Mouse (Mus musculus) neutrophil, adult 5-6 weeks (primary cell): Measurements from ENCODE around the gene Mrpl34. TPM values are rescaled to one million over a fixed set of nuclear protein-coding genes. Genes with fewer than 3 reads are reported as not detected.
A peak's percentile ranks its signal among the peaks of the same experiment; 100 is the strongest.

Source experiments
- ATAC-seq: fragments of 151-379, 151-347 bp; 2 replicates; pipeline ENCODE4 v1.8.0; 2017; ENCODE audit warnings: mild to moderate bottlenecking, moderate TSS enrichment; ENCODE audit not compliant: insufficient number of reproducible peaks, poor library complexity, low FRiP score, severe bottlenecking; ENCODE audit errors: extremely low read depth
- total RNA-seq: library from RNA; stranded (forward); fragments of 200-1000 nt; gene quantifications from 2 replicates; pipeline ENCODE4 v1.2.3, GENCODE M21; 2017

Gene Mrpl34
- total RNA-seq, 1 experiment from 2014 or later, result 18.0 TPM

DNA sequence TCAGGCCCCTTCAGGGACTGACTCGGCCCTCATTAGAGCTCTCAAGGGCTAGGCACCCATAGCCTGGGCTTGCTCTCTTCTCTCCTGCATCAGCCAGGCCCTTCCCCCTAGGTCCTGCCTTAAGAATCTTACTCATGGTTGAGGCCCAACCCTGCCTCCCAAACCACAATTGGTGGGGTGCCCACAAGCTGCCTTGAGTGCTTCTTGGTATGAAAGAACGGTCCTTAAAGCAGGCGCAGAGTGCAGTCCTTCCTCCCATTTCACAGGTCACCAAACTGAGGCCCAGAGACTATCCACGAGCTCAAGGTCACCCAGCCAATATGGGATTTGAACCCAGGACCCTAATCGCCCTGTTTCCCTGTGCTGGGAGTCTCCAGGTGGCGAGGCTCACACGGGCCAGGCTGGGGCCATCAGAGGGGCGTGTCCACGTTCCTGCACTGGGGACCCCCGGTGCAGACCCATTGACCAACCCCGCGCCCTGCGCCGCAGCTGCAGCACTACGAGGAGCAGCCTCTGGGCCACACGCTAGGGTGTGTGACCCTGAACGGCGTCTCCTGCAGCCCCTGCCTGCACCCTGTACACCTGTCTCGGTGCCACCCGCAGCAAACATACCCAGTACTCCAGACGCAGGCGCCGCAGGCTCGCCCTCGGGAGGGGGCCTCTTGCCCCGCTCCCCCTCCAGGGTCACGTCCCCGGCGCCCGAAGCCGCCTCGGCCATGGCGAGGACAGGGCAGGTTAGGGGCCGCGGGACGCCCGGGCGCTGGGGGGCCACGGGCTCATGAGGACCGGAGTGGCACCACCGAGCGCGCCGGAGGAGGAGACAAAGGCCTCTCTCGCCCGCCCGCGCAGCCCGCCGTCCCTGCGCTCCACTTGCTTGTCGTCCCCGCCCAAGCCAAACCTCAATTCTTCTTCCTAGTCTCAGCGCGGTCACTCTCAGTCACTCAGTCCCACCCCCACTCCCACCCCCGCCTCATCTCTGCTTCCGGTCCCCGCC, 20.7 kb downstream of the Mrpl34 start, which contains the start of gene Ano8:
Gene Ano8, minus strand, starts transcription at position 822 of the 994 bp plus-strand sequence.
- peak; percentile 44; the same call in 1 of the 2 replicates for ATAC-seq

DNA sequence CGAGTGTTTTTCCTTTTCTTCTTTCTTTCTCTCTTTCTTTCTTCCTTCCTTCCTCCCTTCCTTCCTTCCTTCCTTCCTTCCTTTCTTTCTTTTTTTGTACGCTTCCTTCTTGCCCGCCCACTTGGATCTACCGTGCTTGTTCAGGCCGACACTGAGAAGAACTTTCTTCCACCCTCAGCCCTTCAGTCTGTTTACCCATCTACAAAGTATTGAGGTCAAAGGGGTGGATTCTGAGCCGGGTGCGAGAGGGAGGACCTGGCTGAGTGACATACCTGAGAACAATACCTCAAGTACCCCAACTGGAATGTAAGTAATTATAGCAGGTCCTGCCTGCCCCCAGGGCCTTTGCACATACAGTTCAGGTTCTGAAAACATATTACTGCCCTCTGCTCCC, 21.4 kb downstream of the Mrpl34 start:
- no peak for ATAC-seq

DNA sequence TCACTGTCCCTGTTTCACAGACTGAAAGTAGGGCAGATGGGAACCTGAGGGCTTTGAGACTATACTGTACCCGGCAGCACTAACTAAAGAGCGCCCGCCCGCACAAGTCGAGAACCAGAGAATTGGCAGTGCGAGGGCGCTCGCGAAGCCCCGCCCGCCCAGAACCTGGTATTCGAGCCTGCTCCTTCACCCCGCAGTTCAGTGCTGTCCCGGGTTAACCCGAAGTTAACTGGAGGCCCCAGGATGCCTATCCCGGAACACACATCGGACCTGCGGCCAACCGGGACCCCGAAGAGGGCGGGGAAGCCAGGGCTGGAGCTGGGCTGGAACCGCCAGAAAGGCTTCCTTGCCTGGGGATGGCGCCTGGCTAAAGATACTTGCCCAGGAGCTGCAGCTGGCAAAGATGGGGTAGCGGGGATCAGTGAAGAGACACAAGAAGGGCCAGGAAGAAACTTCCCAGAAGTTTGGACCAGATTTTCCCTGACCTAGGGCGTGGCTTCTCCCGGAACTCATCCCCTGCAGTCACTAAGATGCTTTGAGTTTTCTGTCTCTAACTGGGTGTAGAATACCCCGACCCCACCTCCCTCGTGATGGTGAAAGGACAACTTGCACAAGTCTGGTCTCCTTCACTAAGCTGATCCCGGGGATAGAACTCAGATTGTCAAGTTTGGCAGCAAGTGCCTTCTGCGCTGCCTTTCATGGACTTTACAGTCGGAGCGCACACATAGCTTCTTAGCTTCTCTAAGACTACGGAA, 23.1 kb downstream of the Mrpl34 start, which contains the start of gene Gtpbp3:
Gene Gtpbp3, plus strand, starts transcription at position 413 of the 755 bp plus-strand sequence.
- peak; percentile 17; the same call in 1 of the 2 replicates for ATAC-seq

DNA sequence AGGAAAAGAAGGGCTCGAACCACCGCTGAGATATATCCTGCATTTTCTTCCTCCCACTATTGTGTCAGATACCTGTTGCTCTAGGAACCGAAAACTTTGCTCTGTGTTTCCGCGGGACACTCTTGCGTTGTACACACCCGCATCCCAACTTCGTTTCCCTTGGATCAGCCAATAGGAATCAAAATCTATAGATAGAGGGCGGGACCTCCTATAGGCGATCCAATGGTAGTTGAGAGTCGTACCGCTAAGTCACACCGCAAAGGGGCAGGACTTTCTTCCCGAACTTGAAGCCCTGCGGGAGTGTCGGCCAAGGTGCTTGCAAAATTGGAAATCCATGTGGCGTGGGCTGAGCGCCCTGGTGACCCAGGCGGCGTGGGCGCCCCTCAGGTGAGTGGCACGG, 23.7 kb downstream of the Mrpl34 start:
- peak; percentile 84 for ATAC-seq

DNA sequence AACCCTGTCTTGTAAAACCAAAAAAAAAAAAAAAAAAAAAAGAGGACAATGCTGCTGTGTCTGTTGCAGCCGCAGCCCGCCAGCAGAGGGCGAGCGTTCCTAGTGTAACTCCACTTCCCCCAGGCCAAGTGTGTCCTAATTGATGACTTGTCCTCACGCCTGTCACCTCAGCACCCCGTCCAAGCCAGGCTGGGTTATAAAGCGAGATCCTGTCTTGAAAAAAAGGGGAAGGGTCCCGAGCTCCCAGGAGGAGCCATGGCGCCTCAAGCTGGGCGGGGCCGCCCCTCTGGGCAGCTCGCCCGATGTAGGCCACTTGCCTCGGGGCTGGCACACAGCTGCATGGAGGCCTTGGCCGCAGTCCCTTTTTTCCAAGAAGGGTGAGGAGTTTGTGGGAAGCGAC, 30.3 kb downstream of the Mrpl34 start:
- ATAC-seq, result peak; percentile 79

DNA sequence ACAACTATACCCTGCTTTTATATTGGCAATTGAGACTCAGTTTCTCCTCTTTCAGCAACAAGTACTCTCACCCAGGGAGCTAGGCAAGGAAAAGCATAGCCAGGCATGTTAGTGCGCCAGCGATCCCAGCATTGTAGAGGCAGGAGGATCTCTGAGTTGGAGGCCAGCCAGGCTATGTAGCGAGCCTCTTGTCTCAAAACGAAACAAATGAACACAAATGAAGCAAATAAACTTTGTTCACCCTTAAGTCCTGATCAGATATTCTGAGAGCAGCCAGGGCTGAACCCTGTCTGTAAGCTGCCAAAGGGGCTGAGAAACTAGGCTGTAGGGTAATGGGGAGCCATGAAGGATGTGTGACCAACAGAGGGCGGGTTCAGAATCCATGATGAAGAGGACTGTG, 31.1 kb downstream of the Mrpl34 start:
- no peak for ATAC-seq

DNA sequence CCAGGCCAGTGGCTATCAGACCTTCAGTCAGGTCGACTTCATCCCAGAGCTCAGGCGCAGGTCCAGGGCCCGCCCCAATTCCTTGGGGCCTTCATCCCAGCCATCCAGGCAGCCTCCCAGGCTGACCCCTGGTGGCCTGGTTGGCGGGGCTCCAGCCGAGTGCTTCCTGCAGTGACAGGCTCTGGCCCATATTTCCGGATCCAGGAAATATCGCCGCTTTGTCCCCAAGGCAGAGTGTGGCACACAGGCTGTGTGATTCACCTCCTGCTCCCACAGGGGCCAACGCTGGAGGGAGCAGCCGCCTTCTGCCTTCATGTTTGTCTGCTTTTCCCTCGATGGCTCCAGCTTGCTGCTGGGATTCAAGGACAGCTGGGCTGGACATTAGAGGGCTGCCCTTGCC, 31.7 kb downstream of the Mrpl34 start:
- no peak for ATAC-seq

DNA sequence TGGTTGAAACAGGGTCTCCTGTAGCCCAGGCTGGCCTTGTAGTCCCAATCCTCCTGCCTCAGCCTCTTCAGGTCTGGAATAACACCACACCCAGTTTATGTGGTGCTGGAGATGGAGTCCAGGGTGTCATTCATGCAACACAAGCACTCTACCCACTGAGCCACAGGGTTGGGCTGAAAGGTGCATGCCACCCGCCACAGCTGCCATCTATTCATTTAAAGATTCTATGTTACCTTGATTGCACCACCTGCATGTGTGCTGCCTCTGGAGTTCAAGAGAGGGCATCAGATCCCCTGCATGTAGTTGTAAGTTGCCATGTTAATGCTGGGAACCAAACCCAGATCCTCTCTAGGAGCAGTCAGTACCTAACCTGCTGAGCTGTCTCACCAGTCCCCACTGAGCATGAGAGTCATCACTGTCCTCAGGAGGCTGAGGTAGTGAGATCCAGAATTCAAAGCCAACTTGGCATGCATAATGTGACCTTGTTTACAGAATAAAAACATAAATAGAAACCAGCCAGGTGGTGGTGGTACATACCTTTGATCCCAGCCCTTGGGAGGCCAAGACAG, 32.4 kb downstream of the Mrpl34 start:
- no peak for ATAC-seq

DNA sequence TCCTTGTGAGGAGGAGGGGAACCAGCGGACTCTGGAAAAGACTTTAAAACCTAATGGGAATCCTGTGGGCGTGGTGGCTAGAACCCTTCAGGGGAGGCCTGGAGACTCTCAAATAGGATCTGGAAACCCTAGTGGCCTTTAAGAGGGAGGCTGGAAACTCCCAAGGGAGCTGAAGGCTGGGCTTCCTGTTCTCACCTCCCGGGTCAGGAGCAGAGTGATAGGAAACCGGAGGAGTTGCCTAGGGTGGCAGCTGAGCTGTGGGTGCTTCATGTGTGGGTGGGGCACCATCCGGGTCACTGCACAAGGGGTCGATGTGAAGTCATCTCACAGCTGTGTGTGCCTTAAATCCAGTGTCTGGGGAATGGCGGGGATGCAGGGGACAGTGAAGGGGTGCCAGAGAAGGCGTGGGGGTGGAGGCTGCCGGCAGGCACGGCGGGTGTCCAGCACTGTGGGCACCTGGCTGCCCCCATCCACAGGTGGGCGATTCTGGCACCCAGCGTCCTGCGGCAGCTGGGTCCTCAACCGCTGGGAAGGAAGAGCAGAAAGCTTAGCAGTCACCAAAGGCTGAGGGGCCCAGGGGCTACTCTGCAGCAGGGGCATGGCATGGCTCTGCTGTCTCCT, 33.2 kb downstream of the Mrpl34 start:
- no peak for ATAC-seq

DNA sequence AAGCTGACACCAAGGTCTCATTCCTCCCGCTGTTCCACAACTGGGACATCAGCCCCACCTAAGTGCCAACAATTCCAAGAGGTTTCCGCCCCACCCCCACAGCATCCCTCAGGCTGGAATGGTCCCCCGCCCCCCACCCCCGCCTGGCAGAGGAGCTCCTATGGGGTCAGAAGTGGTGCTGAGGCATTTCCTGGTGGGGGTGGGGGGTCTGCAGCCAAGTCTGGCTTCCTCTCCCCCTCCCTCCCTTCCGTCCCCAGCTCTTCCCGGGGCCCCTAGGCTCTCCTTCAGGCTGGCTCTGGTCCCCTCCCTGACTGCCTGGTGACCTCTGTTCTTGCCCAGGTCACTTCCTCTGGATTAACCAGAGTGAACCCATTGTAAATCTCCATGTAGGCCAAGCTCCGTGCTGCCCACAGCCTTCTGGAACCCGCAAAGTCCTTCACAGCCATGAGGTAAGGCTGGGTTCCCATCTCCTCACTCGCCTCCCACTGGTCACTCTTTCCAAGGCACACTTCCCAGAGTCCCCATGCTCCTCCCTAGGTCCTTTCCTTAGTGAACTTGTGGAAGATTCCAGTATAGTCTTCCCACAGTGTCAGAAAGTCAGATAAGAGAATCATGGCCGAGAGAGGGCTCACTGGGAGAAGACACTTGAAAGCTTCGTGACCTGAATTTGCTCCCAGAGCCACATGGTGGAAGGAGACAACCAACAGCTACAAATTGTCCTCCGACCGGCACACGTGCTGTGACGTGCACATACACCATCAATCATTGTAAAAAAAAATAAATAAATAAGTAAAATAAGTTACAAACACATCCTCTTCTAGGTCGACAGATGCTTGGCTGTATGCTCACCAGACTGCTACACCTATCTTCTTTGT, 34.3 kb downstream of the Mrpl34 start:
- ATAC-seq, result no peak

DNA sequence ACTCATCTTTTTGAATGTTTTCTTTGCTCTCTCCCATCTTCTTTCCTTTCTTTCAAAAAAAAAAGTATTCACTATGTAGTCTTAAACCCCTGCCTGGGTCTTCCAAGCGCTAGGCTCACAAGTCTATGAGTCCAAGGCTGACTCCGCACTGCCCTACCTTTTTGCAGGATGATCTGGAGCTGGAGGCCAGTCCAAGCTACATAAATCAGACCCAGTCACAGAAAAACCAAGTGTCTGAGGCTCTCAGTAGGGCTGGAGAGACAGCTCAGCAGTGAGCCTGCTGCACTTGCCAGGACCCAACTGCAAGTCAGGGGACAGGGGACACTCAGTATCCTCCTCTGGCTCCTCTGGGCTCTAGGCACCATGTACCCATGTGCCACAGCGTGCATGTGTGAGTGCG, 39.6 kb downstream of the Mrpl34 start:
- no peak for ATAC-seq

DNA sequence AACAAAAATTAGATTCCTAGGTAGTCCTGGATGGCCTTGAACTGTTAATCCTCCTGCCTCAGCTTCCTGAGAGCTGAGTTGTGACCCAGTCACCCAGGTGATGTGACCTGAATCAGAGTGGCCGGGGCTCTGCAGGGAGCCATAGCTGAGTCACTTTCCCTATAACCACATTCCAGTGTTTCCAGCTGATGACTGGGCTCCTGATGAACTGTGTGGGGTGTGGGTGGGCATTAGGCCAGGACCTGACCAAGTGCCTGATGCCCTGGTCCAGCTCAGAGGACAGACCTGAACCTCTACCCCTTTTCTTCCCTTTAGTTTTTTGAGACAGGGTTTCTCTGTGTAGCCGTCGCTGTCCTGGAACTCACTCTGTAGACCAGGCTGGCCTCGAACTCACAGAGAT, 40.6 kb downstream of the Mrpl34 start:
- ATAC-seq, result no peak

DNA sequence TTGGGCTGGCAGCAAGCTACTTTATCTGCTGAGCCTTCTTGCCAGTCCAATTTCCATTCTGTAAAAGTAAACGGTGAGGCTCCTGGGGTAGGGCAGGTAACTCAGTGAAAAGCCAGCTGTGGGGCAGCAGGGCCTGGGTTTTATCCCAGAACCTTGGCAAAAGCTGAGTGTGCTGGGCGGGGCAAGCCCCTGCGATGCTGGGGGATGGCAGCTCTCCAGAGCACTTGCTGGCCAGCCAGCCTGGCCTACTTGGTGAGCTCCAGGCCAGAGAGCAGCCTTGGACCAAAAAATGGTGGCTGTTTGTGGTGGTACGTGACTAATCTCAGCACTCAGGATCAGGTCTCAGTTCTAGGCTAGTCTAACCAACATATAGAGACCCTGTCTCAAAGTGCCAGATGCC, 41.2 kb downstream of the Mrpl34 start:
- no peak for ATAC-seq

DNA sequence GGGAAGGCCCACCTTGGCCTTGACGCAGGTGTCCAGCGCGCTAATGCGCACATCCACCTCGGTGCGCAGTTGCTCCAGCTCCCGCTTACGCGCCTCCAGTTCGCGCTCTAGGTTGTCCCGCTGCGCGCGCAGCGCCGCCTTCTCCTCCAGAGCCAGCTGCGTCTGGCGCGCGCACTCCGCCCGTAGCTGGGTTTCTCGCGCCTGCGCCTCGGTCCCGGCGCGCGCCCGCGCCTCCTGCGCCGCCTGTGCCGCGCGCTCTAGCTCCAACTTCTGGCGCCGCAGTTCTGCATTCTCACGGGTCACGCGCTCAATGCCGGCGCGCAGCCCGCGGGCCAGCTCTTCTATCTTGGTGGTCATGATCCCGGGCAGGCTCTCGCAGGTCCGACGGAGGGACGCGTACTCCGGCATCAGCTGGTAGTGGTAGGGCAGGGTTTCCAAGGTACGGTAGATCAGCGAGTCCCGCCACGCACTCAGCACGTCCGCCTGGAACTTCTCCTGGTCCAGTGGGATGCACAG, 42.9 kb downstream of the Mrpl34 start:
- ATAC-seq, result no peak

DNA sequence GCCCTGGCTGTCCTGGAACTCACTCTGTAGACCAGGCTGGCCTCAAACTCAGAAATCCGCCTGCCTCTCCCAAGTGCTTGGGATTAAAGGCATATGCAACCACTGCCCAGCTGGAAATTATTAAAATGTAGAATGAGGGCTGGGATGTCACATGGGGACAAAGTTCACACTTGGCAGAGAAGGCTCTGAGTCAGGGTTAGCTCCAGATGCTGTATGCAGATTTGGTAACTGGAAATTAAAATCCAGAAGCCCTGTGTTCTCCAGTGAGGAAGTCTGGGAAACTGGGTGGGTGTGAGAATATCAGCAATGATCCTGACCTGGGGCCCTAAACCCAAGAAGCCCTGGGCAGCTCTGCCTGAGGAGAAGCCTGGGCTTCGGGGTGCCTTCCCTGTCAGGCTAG, 44.6 kb downstream of the Mrpl34 start:
- ATAC-seq, result no peak

DNA sequence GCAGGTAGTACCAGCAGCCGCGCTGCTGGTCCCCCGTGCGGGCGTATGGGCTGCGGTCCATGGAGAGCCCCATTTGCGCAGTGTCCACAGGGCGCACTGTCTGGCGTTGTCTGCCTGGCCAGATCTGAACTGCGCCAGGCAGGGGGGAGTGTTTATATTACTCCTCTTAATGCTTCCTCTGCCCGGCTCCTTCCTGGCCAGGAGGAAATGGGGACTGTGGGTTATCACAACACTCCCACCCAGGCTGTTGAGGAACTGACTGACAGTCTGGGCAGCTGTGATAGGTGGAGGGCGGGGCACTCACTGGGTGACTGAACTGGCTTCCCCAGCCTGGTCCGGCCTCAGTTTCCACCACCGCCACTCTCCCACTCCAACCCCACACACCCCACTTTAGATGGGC, 46.9 kb downstream of the Mrpl34 start, which contains the start of gene Plvap:
Gene Plvap, minus strand, starts transcription at position 109 of the 400 bp plus-strand sequence.
- ATAC-seq, result no peak

DNA sequence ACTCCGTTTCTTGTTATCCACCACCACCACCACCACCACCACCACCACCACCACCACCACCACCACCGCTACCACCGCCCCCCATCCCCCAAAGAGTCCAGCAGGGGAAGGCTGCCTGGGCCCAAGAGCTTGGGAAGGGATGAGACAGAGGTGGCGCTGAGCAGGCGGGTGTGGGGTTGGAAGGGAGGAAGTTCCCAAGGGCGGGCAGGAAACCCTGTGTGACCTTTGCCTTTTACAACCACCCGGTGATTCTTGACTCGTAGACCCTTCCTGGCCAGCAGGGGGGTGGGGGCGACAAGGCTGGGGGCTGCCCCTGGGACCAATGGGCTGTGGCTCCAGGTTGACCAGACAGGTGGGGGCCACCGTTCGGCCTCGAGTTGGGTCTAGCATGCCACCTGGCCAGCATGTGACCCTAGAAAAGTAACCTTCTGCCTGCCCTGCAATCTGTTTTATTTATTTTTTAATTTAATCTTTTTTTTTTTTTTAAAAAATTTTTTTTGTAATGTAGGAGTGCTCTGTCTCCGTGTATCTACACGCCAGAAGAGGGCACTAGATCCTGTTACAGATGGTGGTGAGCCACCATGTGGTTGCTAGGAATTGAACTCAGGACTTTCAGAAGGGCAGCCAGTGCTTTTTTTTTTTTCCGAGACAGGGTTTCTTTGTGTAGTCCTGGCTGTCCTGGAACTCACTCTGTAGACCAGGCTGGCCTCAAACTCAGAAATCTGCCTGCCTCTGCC, 48.4 kb downstream of the Mrpl34 start:
- ATAC-seq, result no peak
